Mouse (Mus musculus): ENCODE results near the gene Rps27rt.

DNA sequence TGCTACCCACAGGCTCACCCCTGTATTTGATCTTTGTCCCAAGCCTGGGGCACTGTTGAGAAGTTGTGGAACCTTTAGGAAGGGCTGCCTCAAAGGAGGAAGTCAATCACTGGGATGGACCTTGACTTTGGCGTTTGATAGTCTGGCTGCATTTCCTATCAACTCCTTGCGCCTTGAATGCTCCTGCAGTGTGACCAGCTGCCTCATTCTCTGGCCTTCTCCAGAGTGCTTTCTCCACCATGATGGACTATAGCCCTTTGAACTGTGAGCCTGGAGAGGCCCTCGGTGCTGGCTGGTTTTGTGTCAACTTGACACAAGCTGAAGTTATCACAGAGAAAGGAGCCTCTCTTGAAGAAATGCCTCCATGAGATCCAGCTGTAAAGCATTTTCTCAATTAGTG is 37.9 kb downstream of the Rps27rt start:
- TF ChIP-seq CTCF (IDR thresholded peaks at IDR 0.05; ENCODE audit: low read depth, low read length) (no peak), POLR2A (IDR thresholded peaks at IDR 0.05; ENCODE audit: borderline replicate concordance, low read depth, low read length) (no peak)

Data from bone marrow macrophage, adult 2 months (primary cell).